Mouse (Mus musculus) T-helper 17 cell (primary cell): ENCODE measurements around the gene Gsto2.

Experiments used
- in situ Hi-C, 2 experiments: fragments of 300-600 bp; cut with MboI, MseI; formaldehyde crosslinking; loops; 1 replicate in 1 of 2; 2 replicates in 1 of 2; pipeline ENCODE4 v1.15.1; 2025; ENCODE audit warnings: high pct_unique_total_duplicates in 2 of 2

The Gsto2 gene

GRCm38 (mm10) chr19:47919126-47919965 is 54.0 kb downstream of the Gsto2 start, which contains the start of the genes Cfap43 and Itprip:
Cfap43 (minus strand) TSS chr19:47919287.
Itprip (minus strand) TSS chr19:47919299.
- in situ Hi-C loops: no loop called here

GRCm38 (mm10) chr19:47919966-47920375 is 54.6 kb downstream of the Gsto2 start:
- in situ Hi-C loops: loop anchor here in 1 of 2 experiments (5.0 kb wide), 1 partner anchor 408 kb away; no protein-coding TSS in a partner anchor

GRCm38 (mm10) chr19:47925819-47926218 is 60.5 kb downstream of the Gsto2 start:
- in situ Hi-C loops: no loop called here

- in situ Hi-C loops: no loop called here
Observed at GRCm38 (mm10) chr19:47927032-47927431, 61.7 kb downstream of the Gsto2 start.

GRCm38 (mm10) chr19:47929043-47929442 is 63.7 kb downstream of the Gsto2 start:
- in situ Hi-C loops: no loop called here

- in situ Hi-C loops: loop anchor here (5.0 kb wide), 1 partner anchor 50 kb away; no protein-coding TSS in a partner anchor
Observed at GRCm38 (mm10) chr19:47931982-47932638, 66.8 kb downstream of the Gsto2 start.

- in situ Hi-C loops: loop anchor here (5.0 kb wide), 1 partner anchor 52 kb away; no protein-coding TSS in a partner anchor
Observed at GRCm38 (mm10) chr19:47934146-47934545, 68.8 kb downstream of the Gsto2 start.

- in situ Hi-C loops: loop anchor here (5.0 kb wide), 1 partner anchor 52 kb away; no protein-coding TSS in a partner anchor
Observed at GRCm38 (mm10) chr19:47934636-47935238, 69.4 kb downstream of the Gsto2 start.

- in situ Hi-C loops: no loop called here
Observed at GRCm38 (mm10) chr19:47935530-47935929, 70.2 kb downstream of the Gsto2 start.
